Mouse (Mus musculus) liver, embryonic 11.5 days (tissue): ENCODE measurements around the gene Ece1. TPM values are rescaled to one million over a fixed set of nuclear protein-coding genes. Genes with fewer than 3 reads are reported as not detected.

Source experiments
- ATAC-seq: fragments of 200-750 bp; cut with Nextera tagmentation; replicated peaks from 2 replicates; pipeline ENCODE4 v1.8.0; 2017; ENCODE audit warnings: moderate number of reproducible peaks, mild to moderate bottlenecking, moderate TSS enrichment, moderate library complexity; ENCODE audit not compliant: low FRiP score
- DNase-seq: peaks from one replicate; pipeline ENCODE4 v3.0.0-alpha.2; 2017; ENCODE audit warnings: low spot score
- H3K27ac ChIP-seq: fragments of 300-500 bp; sonication (generic); 2 replicates; pipeline ENCODE4 v1.5.1; 2014; ENCODE audit warnings: mild to moderate bottlenecking, low read depth, low read length, control low read depth
- H3K27me3 ChIP-seq: fragments of 300-500 bp; sonication (generic); replicated peaks from 2 replicates; pipeline ENCODE4 v1.6.1; 2014; ENCODE audit warnings: low read length, mixed read lengths; ENCODE audit not compliant: control insufficient read depth, insufficient read depth
- H3K36me3 ChIP-seq: fragments of 300-500 bp; sonication (generic); 2 replicates; pipeline ENCODE4 v1.6.1; 2014; ENCODE audit warnings: mild to moderate bottlenecking, low read length, moderate library complexity, mixed read lengths; ENCODE audit not compliant: control insufficient read depth, insufficient read depth
- H3K4me1 ChIP-seq: fragments of 300-500 bp; sonication (generic); replicated peaks from 2 replicates; pipeline ENCODE4 v1.6.1; 2014; ENCODE audit warnings: low read length, mixed read lengths; ENCODE audit not compliant: control insufficient read depth, insufficient read depth
- H3K4me2 ChIP-seq: fragments of 300-500 bp; sonication (generic); 2 replicates; pipeline ENCODE4 v1.6.1; 2014; ENCODE audit warnings: mild to moderate bottlenecking, control low read depth, moderate library complexity
- H3K4me3 ChIP-seq: fragments of 300-500 bp; sonication (generic); 2 replicates; pipeline ENCODE4 v1.5.1; 2014; ENCODE audit warnings: low read depth, low read length, control low read depth
- H3K9ac ChIP-seq: fragments of 300-500 bp; sonication (generic); 2 replicates; pipeline ENCODE4 v1.6.1; 2014; ENCODE audit warnings: low read depth, low read length, control low read depth
- H3K9me3 ChIP-seq: fragments of 300-500 bp; sonication (generic); 2 replicates; pipeline ENCODE4 v1.6.1; 2016; ENCODE audit warnings: low read length, inconsistent platforms, mixed read lengths; ENCODE audit not compliant: control insufficient read depth
- WGBS: fragments of 180-500 bp; shearing (Covaris S2); extraction: QIAGEN DNeasy Blood & Tissue Kit; methylation state at CpG from one replicate; pipeline ENCODE4 v1.1.7; 2014; 5-methylcytosine and 5-hydroxymethylcytosine counted together
- polyA plus RNA-seq: library from polyadenylated mRNA; unstranded; fragments of >200 nt; fragmentation: Nextera tagmentation; extraction: Ambion mirVana; gene quantifications from 2 replicates; pipeline ENCODE4 v1.2.1, GENCODE M21; 2014

The Ece1 gene
- polyA plus RNA-seq, 1 experiment from 2014 or later, result 51.9 TPM

- Histone ChIP-seq H3K4me1 (peaks cover 23% of the 10 kb centered on the region), H3K27me3 (no peaks in the 10 kb centered on the region), H3K9me3 (no peaks in the 10 kb centered on the region), H3K9ac (no peak overlapping the region), H3K36me3 (no peaks in the 10 kb centered on the region), H3K4me2 (no peak overlapping the region), H3K4me3 (no peak overlapping the region), H3K27ac (no peak overlapping the region)
- WGBS, result 77% methylated on average over 5 of the region's 5 CpGs
- no peak for ATAC-seq
- no peak for DNase-seq
Measured at GRCm38 (mm10) chr4:137910382-137911009, 48.5 kb downstream of the Ece1 start.

- 82% methylated on average over 8 of the region's 8 CpGs for WGBS
- DNase-seq (no peak), ATAC-seq (no peak)
- Histone ChIP-seq H3K27ac (no peak overlapping the region), H3K36me3 (no peaks in the 10 kb centered on the region), H3K9me3 (no peaks in the 10 kb centered on the region), H3K27me3 (no peaks in the 10 kb centered on the region), H3K4me3 (no peak overlapping the region), H3K4me1 (peaks cover 28% of the 10 kb centered on the region), H3K9ac (no peak overlapping the region), H3K4me2 (no peak overlapping the region)
Measured at GRCm38 (mm10) chr4:137911657-137912056, 49.6 kb downstream of the Ece1 start.

GRCm38 (mm10) chr4:137912768-137913305 is 50.8 kb downstream of the Ece1 start:
- no peak for DNase-seq
- peak overlapping the region; percentile 57; the same call in 1 of the 2 replicates for H3K9ac ChIP-seq
- peak overlapping the region; percentile 79 for H3K4me2 ChIP-seq
- no peaks in the 10 kb centered on the region for H3K27me3 ChIP-seq
- no peaks in the 10 kb centered on the region for H3K36me3 ChIP-seq
- 57% methylated on average over 13 of the region's 13 CpGs for WGBS
- no peak for ATAC-seq
- H3K4me3 ChIP-seq, result peak overlapping the region; percentile 46
- no peaks in the 10 kb centered on the region for H3K9me3 ChIP-seq
- no peak overlapping the region for H3K27ac ChIP-seq
- peaks cover 37% of the 10 kb centered on the region for H3K4me1 ChIP-seq

GRCm38 (mm10) chr4:137913321-137914057 is 51.5 kb downstream of the Ece1 start:
- ATAC-seq, result peak; percentile 82
- DNase-seq, result peak; percentile 82
- H3K27ac ChIP-seq, result no peak overlapping the region
- H3K4me3 ChIP-seq, result peak overlapping the region; percentile 46
- peak overlapping the region; percentile 79 for H3K4me2 ChIP-seq
- H3K9ac ChIP-seq, result peak overlapping the region; percentile 57
- H3K27me3 ChIP-seq, result no peaks in the 10 kb centered on the region
- no peaks in the 10 kb centered on the region for H3K9me3 ChIP-seq
- WGBS, result 2% methylated on average over 50 of the region's 54 CpGs
- H3K36me3 ChIP-seq, result no peaks in the 10 kb centered on the region
- H3K4me1 ChIP-seq, result peaks cover 38% of the 10 kb centered on the region

GRCm38 (mm10) chr4:137917591-137917990 is 55.6 kb downstream of the Ece1 start:
- 74% methylated on average over 6 of the region's 6 CpGs for WGBS
- no peaks in the 10 kb centered on the region for H3K27me3 ChIP-seq
- DNase-seq (no peak), ATAC-seq (no peak)
- H3K4me1 ChIP-seq, result peaks cover 57% of the 10 kb centered on the region
- H3K4me2 ChIP-seq, result no peak overlapping the region
- no peak overlapping the region for H3K27ac ChIP-seq
- no peak overlapping the region for H3K9ac ChIP-seq
- no peaks in the 10 kb centered on the region for H3K9me3 ChIP-seq
- no peaks in the 10 kb centered on the region; the same call in 1 of the 2 replicates for H3K36me3 ChIP-seq
- H3K4me3 ChIP-seq, result no peak overlapping the region

GRCm38 (mm10) chr4:137918559-137918958 is 56.5 kb downstream of the Ece1 start:
- 79% methylated on average over 9 of the region's 9 CpGs for WGBS
- Histone ChIP-seq H3K36me3 (no peaks in the 10 kb centered on the region; the same call in 1 of the 2 replicates), H3K27ac (no peak overlapping the region), H3K9ac (no peak overlapping the region), H3K27me3 (no peaks in the 10 kb centered on the region), H3K4me2 (no peak overlapping the region), H3K4me1 (peaks cover 52% of the 10 kb centered on the region), H3K9me3 (no peaks in the 10 kb centered on the region), H3K4me3 (no peak overlapping the region)
- DNase-seq (no peak), ATAC-seq (no peak)

- Histone ChIP-seq H3K27me3 (no peaks in the 10 kb centered on the region), H3K4me3 (no peak overlapping the region), H3K27ac (no peak overlapping the region), H3K4me2 (no peak overlapping the region), H3K9ac (no peak overlapping the region), H3K36me3 (no peaks in the 10 kb centered on the region; the same call in none of the 2 replicates), H3K4me1 (peaks cover 47% of the 10 kb centered on the region), H3K9me3 (no peaks in the 10 kb centered on the region)
- ATAC-seq (no peak), DNase-seq (no peak)
- 72% methylated on average over 10 of the region's 10 CpGs for WGBS
Measured at GRCm38 (mm10) chr4:137919116-137919515, 57.1 kb downstream of the Ece1 start.

GRCm38 (mm10) chr4:137920005-137920404 is 58.0 kb downstream of the Ece1 start:
- no peak for DNase-seq
- Histone ChIP-seq H3K27me3 (no peaks in the 10 kb centered on the region), H3K36me3 (no peaks in the 10 kb centered on the region; the same call in none of the 2 replicates), H3K27ac (peak overlapping the region; percentile 75), H3K4me1 (peaks cover 43% of the 10 kb centered on the region), H3K4me2 (peak overlapping the region; percentile 8; the same call in 1 of the 2 replicates), H3K9me3 (no peaks in the 10 kb centered on the region), H3K4me3 (no peak overlapping the region), H3K9ac (no peak overlapping the region; the same call in 1 of the 2 replicates)
- 26% methylated on average over 7 of the region's 7 CpGs for WGBS
- ATAC-seq, result 0 out of 2 replicates have a peak, but pooled peaks have one; percentile 27
